8 mouse cellular contexts compared by ENCODE assay signal in the genomic region with DNA sequence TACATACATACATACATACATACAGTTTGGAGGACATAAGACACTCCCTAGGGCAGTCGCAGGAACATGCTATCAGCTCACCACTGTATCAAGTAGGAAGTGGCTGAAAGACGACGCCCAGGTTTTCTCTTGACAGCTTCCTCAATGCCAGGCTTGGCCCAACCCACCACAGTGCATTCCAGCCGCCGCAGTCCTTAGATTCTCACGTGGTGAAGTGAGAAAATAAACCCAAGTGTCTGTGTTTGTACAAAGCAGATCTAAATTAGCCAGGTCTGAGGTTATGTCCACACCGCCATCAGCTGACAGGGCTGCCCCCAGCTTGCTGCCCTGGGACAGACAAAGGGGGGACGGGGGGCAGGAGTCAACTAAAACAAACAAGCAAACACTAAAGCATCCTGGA.
DNase-seq lines count a peak whose midpoint lies in the region; ATAC-seq lines count a peak whose summit lies in the region.
"Had no signal": no experiment of that assay in that cellular context is flagged by ENCODE, and none has a peak within 500 bp of the region (broad histone marks: within the 10 kb centered on the region; RNA-seq: fewer than 3 reads in every experiment).

No protein-coding gene starts in this region.

- no peak overlapping the region for H3K9ac ChIP-seq in intestine, embryonic 15.5 days
- H3K9ac ChIP-seq: limb, embryonic 13.5 days had no signal

- no peak overlapping the region for H3K27ac ChIP-seq in intestine, embryonic 15.5 days
- H3K27ac ChIP-seq: limb, embryonic 13.5 days had no signal

- DNase-seq in ES-CJ7 (ENCODE audit: low read depth, low spot score) (peak; percentile 41), R1 (ENCODE audit: low read depth, low spot score) (peak; percentile 49)
- DNase-seq in lung, postnatal 25 days (ENCODE audit: low spot score) = peak; percentile 37
- DNase-seq in layer of hippocampus, postnatal 25 days (ENCODE audit: extremely low spot score in 1 of 2, low spot score in 1 of 2) = no peak
- no peak for DNase-seq in frontal cortex, postnatal 14 days (ENCODE audit: low spot score in 2 of 2)
- DNase-seq in spleen, adult 12 weeks (ENCODE audit: low spot score) = no peak

- H3K27me3 ChIP-seq in intestine, embryonic 15.5 days (replicated peaks) = no peaks in the 10 kb centered on the region
- H3K27me3 ChIP-seq: limb, embryonic 13.5 days had no signal

- no peaks in the 10 kb centered on the region for H3K9me3 ChIP-seq in intestine, embryonic 15.5 days
- H3K9me3 ChIP-seq: limb, embryonic 13.5 days had no signal

- no peaks in the 10 kb centered on the region for H3K4me1 ChIP-seq in intestine, embryonic 15.5 days (replicated peaks)

- peak; percentile 90 for ATAC-seq in intestine, embryonic 15.5 days

- 0 out of 2 replicates have a peak overlapping the region, but pooled peaks have one; percentile 7 for H3K4me2 ChIP-seq in intestine, embryonic 15.5 days (replicated peaks)
- H3K4me2 ChIP-seq: limb, embryonic 13.5 days had no signal

- WGBS in intestine, embryonic 15.5 days = 14% methylated on average over 8 of the region's 8 CpGs

- H3K4me3 ChIP-seq in intestine, embryonic 15.5 days (replicated peaks) = no peak overlapping the region
- H3K4me3 ChIP-seq: limb, embryonic 13.5 days had no signal

- H3K36me3 ChIP-seq in intestine, embryonic 15.5 days = no peaks in the 10 kb centered on the region
- H3K36me3 ChIP-seq: limb, embryonic 13.5 days had no signal

Comparison
In these comparisons a context has a peak if more than half of its experiments do, and no peak if none do; other contexts are left out.
1. DNase-seq: peak in ES-CJ7 (single experiment), R1 (single experiment) and lung, postnatal 25 days (single experiment); none in layer of hippocampus, postnatal 25 days (0 of 2), frontal cortex, postnatal 14 days (0 of 2) and spleen, adult 12 weeks (single experiment).